In genomic region chr17:48340267-48340666, GRCm38 (mm10) we compare ENCODE assay signal across 28 mouse cellular contexts. TPM values are rescaled to one million over a fixed set of nuclear protein-coding genes. Genes with fewer than 3 reads are reported as not detected.
DNase-seq lines count a peak whose midpoint lies in the region; ATAC-seq and TF ChIP-seq lines count a peak whose summit lies in the region.
"Had no signal": no experiment of that assay in that cellular context is flagged by ENCODE, and none has a peak within 500 bp of the region (broad histone marks: within the 10 kb centered on the region; RNA-seq: fewer than 3 reads in every experiment).

No protein-coding gene starts in this region.

- no peaks in the 10 kb centered on the region for H3K9me3 ChIP-seq in forebrain, postnatal 0 days (ENCODE audit: low read length)
- no peaks in the 10 kb centered on the region for H3K9me3 ChIP-seq in forebrain, embryonic 12.5 days
- H3K9me3 ChIP-seq in midbrain, embryonic 14.5 days (ENCODE audit: control insufficient read depth, low read length), result no peaks in the 10 kb centered on the region
- no peaks in the 10 kb centered on the region for H3K9me3 ChIP-seq in midbrain, embryonic 10.5 days (replicated peaks)
- no peaks in the 10 kb centered on the region for H3K9me3 ChIP-seq in kidney, embryonic 16.5 days (ENCODE audit: low read length)
- H3K9me3 ChIP-seq: embryonic facial prominence, embryonic 10.5 days; embryonic facial prominence, embryonic 13.5 days; forebrain, embryonic 13.5 days; heart, embryonic 12.5 days; heart, embryonic 15.5 days; hindbrain, embryonic 15.5 days had no signal

- TF ChIP-seq CTCF in forebrain, postnatal 0 days (IDR thresholded peaks at IDR 0.05; ENCODE audit: low read depth), result no peak

- H3K4me3 ChIP-seq in forebrain, postnatal 0 days (ENCODE audit: low read depth, low read length), result no peak overlapping the region
- no peak overlapping the region for H3K4me3 ChIP-seq in forebrain, embryonic 12.5 days (replicated peaks)
- H3K4me3 ChIP-seq in midbrain, embryonic 14.5 days (replicated peaks; ENCODE audit: low read depth, low read length), result no peak overlapping the region
- H3K4me3 ChIP-seq in midbrain, embryonic 10.5 days, result no peak overlapping the region
- no peak overlapping the region for H3K4me3 ChIP-seq in kidney, embryonic 16.5 days (ENCODE audit: low read length)
- H3K4me3 ChIP-seq: embryonic facial prominence, embryonic 10.5 days; embryonic facial prominence, embryonic 13.5 days; erythroblast, embryonic 14.5 days; forebrain, embryonic 13.5 days; gastrocnemius, adult 2 months; heart, embryonic 12.5 days; heart, embryonic 15.5 days; hindbrain, embryonic 15.5 days had no signal

- no peaks in the 10 kb centered on the region for H3K4me1 ChIP-seq in forebrain, postnatal 0 days (ENCODE audit: insufficient read depth)
- no peaks in the 10 kb centered on the region for H3K4me1 ChIP-seq in forebrain, embryonic 12.5 days
- no peaks in the 10 kb centered on the region for H3K4me1 ChIP-seq in midbrain, embryonic 14.5 days (ENCODE audit: control insufficient read depth, insufficient read depth, low read length)
- no peaks in the 10 kb centered on the region for H3K4me1 ChIP-seq in midbrain, embryonic 10.5 days
- no peaks in the 10 kb centered on the region for H3K4me1 ChIP-seq in kidney, embryonic 16.5 days (ENCODE audit: insufficient read depth, low read length)
- H3K4me1 ChIP-seq: embryonic facial prominence, embryonic 10.5 days; embryonic facial prominence, embryonic 13.5 days; forebrain, embryonic 13.5 days; heart, embryonic 12.5 days; heart, embryonic 15.5 days; hindbrain, embryonic 15.5 days had no signal

- no peak overlapping the region for H3K9ac ChIP-seq in forebrain, postnatal 0 days
- no peak overlapping the region for H3K9ac ChIP-seq in forebrain, embryonic 12.5 days
- H3K9ac ChIP-seq in midbrain, embryonic 14.5 days (replicated peaks; ENCODE audit: low read length), result no peak overlapping the region
- no peak overlapping the region for H3K9ac ChIP-seq in kidney, embryonic 16.5 days (replicated peaks; ENCODE audit: low read length)
- H3K9ac ChIP-seq: embryonic facial prominence, embryonic 13.5 days; forebrain, embryonic 13.5 days; heart, embryonic 12.5 days; heart, embryonic 15.5 days; hindbrain, embryonic 15.5 days had no signal

- WGBS in forebrain, postnatal 0 days, result 52% methylated on average over 1 of the region's 1 CpGs
- 97% methylated on average over 1 of the region's 1 CpGs for WGBS in forebrain, embryonic 12.5 days
- 89% methylated on average over 1 of the region's 1 CpGs for WGBS in midbrain, embryonic 14.5 days
- 91% methylated on average over 1 of the region's 1 CpGs for WGBS in midbrain, embryonic 10.5 days
- 96% methylated on average over 1 of the region's 1 CpGs for WGBS in kidney, embryonic 16.5 days

- H3K36me3 ChIP-seq in forebrain, postnatal 0 days (ENCODE audit: insufficient read depth), result no peaks in the 10 kb centered on the region
- H3K36me3 ChIP-seq in forebrain, embryonic 12.5 days (replicated peaks), result no peaks in the 10 kb centered on the region
- no peaks in the 10 kb centered on the region for H3K36me3 ChIP-seq in midbrain, embryonic 14.5 days (ENCODE audit: control insufficient read depth, insufficient read depth, low read length)
- no peaks in the 10 kb centered on the region for H3K36me3 ChIP-seq in midbrain, embryonic 10.5 days
- H3K36me3 ChIP-seq in kidney, embryonic 16.5 days (ENCODE audit: insufficient read depth, low read length), result no peaks in the 10 kb centered on the region
- H3K36me3 ChIP-seq: embryonic facial prominence, embryonic 10.5 days; embryonic facial prominence, embryonic 13.5 days; heart, embryonic 12.5 days; heart, embryonic 15.5 days; hindbrain, embryonic 15.5 days had no signal

- peak; percentile 72 for ATAC-seq in forebrain, postnatal 0 days
- no peak for ATAC-seq in forebrain, embryonic 12.5 days (ENCODE audit: low FRiP score)
- no peak for ATAC-seq in midbrain, embryonic 14.5 days (ENCODE audit: low FRiP score, low TSS enrichment)
- ATAC-seq in kidney, embryonic 16.5 days (ENCODE audit: low FRiP score, low TSS enrichment), result no peak
- ATAC-seq: activated CD4-positive, CD25-positive, alpha-beta regulatory T cell, adult 4 months; forebrain, embryonic 13.5 days; forebrain, embryonic 16.5 days had no signal

- H3K4me2 ChIP-seq in forebrain, postnatal 0 days (ENCODE audit: low read depth), result no peak overlapping the region
- no peak overlapping the region for H3K4me2 ChIP-seq in forebrain, embryonic 12.5 days
- H3K4me2 ChIP-seq in midbrain, embryonic 14.5 days (ENCODE audit: low read length), result no peak overlapping the region
- H3K4me2 ChIP-seq in kidney, embryonic 16.5 days (replicated peaks; ENCODE audit: low read depth, low read length), result no peak overlapping the region
- H3K4me2 ChIP-seq: embryonic facial prominence, embryonic 13.5 days; forebrain, embryonic 13.5 days; heart, embryonic 12.5 days; heart, embryonic 15.5 days; hindbrain, embryonic 15.5 days had no signal

- no peaks in the 10 kb centered on the region for H3K27me3 ChIP-seq in forebrain, postnatal 0 days (ENCODE audit: insufficient read depth, low read length)
- no peaks in the 10 kb centered on the region for H3K27me3 ChIP-seq in forebrain, embryonic 12.5 days
- H3K27me3 ChIP-seq in midbrain, embryonic 14.5 days (ENCODE audit: control insufficient read depth, insufficient read depth, low read length), result no peaks in the 10 kb centered on the region
- no peaks in the 10 kb centered on the region for H3K27me3 ChIP-seq in midbrain, embryonic 10.5 days (ENCODE audit: low read depth, poor library complexity, severe bottlenecking)
- H3K27me3 ChIP-seq in kidney, embryonic 16.5 days (ENCODE audit: insufficient read depth, low read length), result no peaks in the 10 kb centered on the region
- H3K27me3 ChIP-seq: embryonic facial prominence, embryonic 13.5 days; forebrain, embryonic 13.5 days; heart, embryonic 12.5 days; heart, embryonic 15.5 days; hindbrain, embryonic 15.5 days had no signal

- DNase-seq in forebrain, postnatal 0 days, result peak; percentile 41
- peak; percentile 19 for DNase-seq in midbrain, embryonic 14.5 days
- no peak for DNase-seq in midbrain, embryonic 10.5 days (ENCODE audit: low spot score)
- peak; percentile 50 for DNase-seq in embryo, embryonic 10.5 days (ENCODE audit: low spot score)
- DNase-seq in cerebellum, postnatal 4 days (ENCODE audit: low spot score in 2 of 2), result no peak
- DNase-seq: adrenal gland, adult 8-10 months; adrenal gland, postnatal 25 days; cerebellum, adult 18-20 months; cerebellum, adult 9-10 months; cerebellum, postnatal 14 days; gastrocnemius, adult 2 months; gastrocnemius, postnatal 14 days; heart, adult 18-20 months; heart, postnatal 10 days; heart, postnatal 36 days had no signal

- no peak overlapping the region for H3K27ac ChIP-seq in forebrain, postnatal 0 days (ENCODE audit: low read depth, low read length)
- H3K27ac ChIP-seq in forebrain, embryonic 12.5 days, result no peak overlapping the region
- no peak overlapping the region for H3K27ac ChIP-seq in midbrain, embryonic 14.5 days (replicated peaks; ENCODE audit: low read depth, low read length)
- no peak overlapping the region for H3K27ac ChIP-seq in midbrain, embryonic 10.5 days (replicated peaks)
- no peak overlapping the region for H3K27ac ChIP-seq in kidney, embryonic 16.5 days (ENCODE audit: low read length)
- H3K27ac ChIP-seq: embryonic facial prominence, embryonic 10.5 days; embryonic facial prominence, embryonic 13.5 days; forebrain, embryonic 13.5 days; gastrocnemius, adult 2 months; heart, embryonic 15.5 days; hindbrain, embryonic 15.5 days had no signal

RNA-seq across cellular contexts. Expression of gene Trem2, which starts 5.9 kb away (rescaled TPM):
- total RNA-seq in forebrain, postnatal 0 days (2014; rRNA removed), result 5.4 and 9.8 TPM in 2 replicates
- 8.0 and 9.3 TPM in 2 replicates for polyA plus RNA-seq in forebrain, postnatal 0 days (2015; fragmentation: Nextera tagmentation; extraction: Ambion mirVana)
- polyA plus RNA-seq in forebrain, embryonic 12.5 days (2016; fragmentation: Nextera tagmentation; extraction: Ambion mirVana), result 2.4 TPM in 2 replicates
- 2.6 and 3.7 TPM in 2 replicates for polyA plus RNA-seq in midbrain, embryonic 14.5 days (2014; fragmentation: Nextera tagmentation; extraction: Ambion mirVana)
- polyA plus RNA-seq in midbrain, embryonic 10.5 days (2016; fragmentation: Nextera tagmentation; extraction: Ambion mirVana), result 1.7 and 2.3 TPM in 2 replicates
- 1.8 and 2.4 TPM in 2 replicates for polyA plus RNA-seq in kidney, embryonic 16.5 days (2015; fragmentation: Nextera tagmentation; extraction: Ambion mirVana)
- total RNA-seq: common myeloid progenitor, adult 5-6 weeks had no signal
- polyA plus RNA-seq: activated CD4-positive, CD25-positive, alpha-beta regulatory T cell, adult 4 months had no signal

RNA-seq across cellular contexts. Expression of gene Treml1, which starts 19.4 kb away (rescaled TPM):
- 0.23 TPM in 1 of 2 replicates, not detected in the other for total RNA-seq in forebrain, postnatal 0 days (2014; rRNA removed)
- 0.11 TPM in 1 of 2 replicates, not detected in the other for polyA plus RNA-seq in forebrain, postnatal 0 days (2015; fragmentation: Nextera tagmentation; extraction: Ambion mirVana)
- 0.97 and 1.2 TPM in 2 replicates for polyA plus RNA-seq in forebrain, embryonic 12.5 days (2016; fragmentation: Nextera tagmentation; extraction: Ambion mirVana)
- 0.23 and 0.51 TPM in 2 replicates for polyA plus RNA-seq in midbrain, embryonic 14.5 days (2014; fragmentation: Nextera tagmentation; extraction: Ambion mirVana)
- polyA plus RNA-seq in midbrain, embryonic 10.5 days (2016; fragmentation: Nextera tagmentation; extraction: Ambion mirVana), result 2.0 and 2.7 TPM in 2 replicates
- polyA plus RNA-seq in kidney, embryonic 16.5 days (2015; fragmentation: Nextera tagmentation; extraction: Ambion mirVana), result 0.59 and 0.66 TPM in 2 replicates
- total RNA-seq: adrenal gland, postnatal 25 days; gastrocnemius, adult 2 months; gastrocnemius, postnatal 14 days had no signal
- polyA plus RNA-seq: activated CD4-positive, CD25-positive, alpha-beta regulatory T cell, adult 4 months had no signal

RNA-seq across cellular contexts. Expression of gene B430306N03Rik, which starts 24.3 kb away (rescaled TPM):
- 0.08 and 0.19 TPM in 2 replicates for total RNA-seq in forebrain, postnatal 0 days (2014; rRNA removed)
- polyA plus RNA-seq in forebrain, postnatal 0 days (2015; fragmentation: Nextera tagmentation; extraction: Ambion mirVana), result 0.21 TPM in 1 of 2 replicates, not detected in the other
- 0.13 TPM in 1 of 2 replicates, not detected in the other for polyA plus RNA-seq in forebrain, embryonic 12.5 days (2016; fragmentation: Nextera tagmentation; extraction: Ambion mirVana)
- 0.55 TPM in 1 of 2 replicates, not detected in the other for polyA plus RNA-seq in midbrain, embryonic 14.5 days (2014; fragmentation: Nextera tagmentation; extraction: Ambion mirVana)
- 0.06 TPM in 1 of 2 replicates, not detected in the other for polyA plus RNA-seq in midbrain, embryonic 10.5 days (2016; fragmentation: Nextera tagmentation; extraction: Ambion mirVana)
- polyA plus RNA-seq in kidney, embryonic 16.5 days (2015; fragmentation: Nextera tagmentation; extraction: Ambion mirVana), result 0.17 and 0.25 TPM in 2 replicates
- total RNA-seq: gastrocnemius, adult 2 months had no signal
- polyA plus RNA-seq: embryonic facial prominence, embryonic 10.5 days; embryonic facial prominence, embryonic 13.5 days; forebrain, embryonic 16.5 days; hindbrain, embryonic 11.5 days had no signal

RNA-seq across cellular contexts. Expression of gene Treml2, which starts 41.0 kb away (rescaled TPM):
- 0.23 and 0.43 TPM in 2 replicates for total RNA-seq in forebrain, postnatal 0 days (2014; rRNA removed)
- polyA plus RNA-seq in forebrain, postnatal 0 days (2015; fragmentation: Nextera tagmentation; extraction: Ambion mirVana), result 0.07 TPM in 1 of 2 replicates, not detected in the other
- polyA plus RNA-seq in forebrain, embryonic 12.5 days (2016; fragmentation: Nextera tagmentation; extraction: Ambion mirVana), result 0.11 and 0.23 TPM in 2 replicates
- polyA plus RNA-seq in midbrain, embryonic 14.5 days (2014; fragmentation: Nextera tagmentation; extraction: Ambion mirVana), result 0.12 TPM in 1 of 2 replicates, not detected in the other
- 0.24 and 0.53 TPM in 2 replicates for polyA plus RNA-seq in midbrain, embryonic 10.5 days (2016; fragmentation: Nextera tagmentation; extraction: Ambion mirVana)
- 0.09 and 0.32 TPM in 2 replicates for polyA plus RNA-seq in kidney, embryonic 16.5 days (2015; fragmentation: Nextera tagmentation; extraction: Ambion mirVana)
- total RNA-seq: gastrocnemius, adult 2 months had no signal
- polyA plus RNA-seq: forebrain, embryonic 16.5 days had no signal

Comparison
In these comparisons a context has a peak if more than half of its experiments do, and no peak if none do; other contexts are left out.
1. DNase-seq: peak in forebrain, postnatal 0 days (single experiment), midbrain, embryonic 14.5 days (single experiment) and embryo, embryonic 10.5 days (single experiment); none in midbrain, embryonic 10.5 days (single experiment) and cerebellum, postnatal 4 days (0 of 2).